ENCODE assay signal across 9 mouse cellular contexts in genomic region chr5:25752862-25753261, GRCm38 (mm10). TPM values are rescaled to one million over a fixed set of nuclear protein-coding genes. Genes with fewer than 3 reads are reported as not detected.
DNase-seq lines count a peak whose midpoint lies in the region; ATAC-seq and TF ChIP-seq lines count a peak whose summit lies in the region.
"Had no signal": no experiment of that assay in that cellular context is flagged by ENCODE, and none has a peak within 500 bp of the region (broad histone marks: within the 10 kb centered on the region; RNA-seq: fewer than 3 reads in every experiment).

No protein-coding gene starts in this region.

- H3K4me2 ChIP-seq in stomach, postnatal 0 days (replicated peaks; ENCODE audit: low read depth) = no peak overlapping the region
- H3K4me2 ChIP-seq in intestine, embryonic 15.5 days (replicated peaks) = no peak overlapping the region
- H3K4me2 ChIP-seq: neural tube, embryonic 13.5 days had no signal

- no peak overlapping the region for H3K27ac ChIP-seq in stomach, postnatal 0 days (replicated peaks)
- H3K27ac ChIP-seq in intestine, embryonic 15.5 days = no peak overlapping the region
- H3K27ac ChIP-seq: neural tube, embryonic 13.5 days had no signal

- no peaks in the 10 kb centered on the region for H3K9me3 ChIP-seq in stomach, postnatal 0 days (ENCODE audit: control insufficient read depth, low read length)
- no peaks in the 10 kb centered on the region for H3K9me3 ChIP-seq in intestine, embryonic 15.5 days
- H3K9me3 ChIP-seq: G1E; neural tube, embryonic 13.5 days had no signal

- TF ChIP-seq EP300 in stomach, postnatal 0 days (optimal IDR thresholded peaks at IDR 0.05) = no peak

- WGBS in stomach, postnatal 0 days = 56% methylated on average over 5 of the region's 5 CpGs
- WGBS in intestine, embryonic 15.5 days = 71% methylated on average over 5 of the region's 5 CpGs

- no peak for TF ChIP-seq CTCF in stomach, postnatal 0 days (IDR thresholded peaks at IDR 0.05; ENCODE audit: low read depth)

- H3K4me1 ChIP-seq in stomach, postnatal 0 days (replicated peaks; ENCODE audit: control insufficient read depth, insufficient read depth) = 0 out of 2 replicates have a peak, but pooled peaks cover 3% of the 10 kb centered on the region
- H3K4me1 ChIP-seq in intestine, embryonic 15.5 days (replicated peaks) = peaks cover 5% of the 10 kb centered on the region; the same call in 1 of the 2 replicates

- peak; percentile 57; the same call in 1 of the 2 replicates for ATAC-seq in stomach, postnatal 0 days (ENCODE audit: low FRiP score, low TSS enrichment)
- ATAC-seq in intestine, embryonic 15.5 days = no peak

- H3K27me3 ChIP-seq in stomach, postnatal 0 days (ENCODE audit: control insufficient read depth, insufficient read depth, low read length) = no peaks in the 10 kb centered on the region
- H3K27me3 ChIP-seq in intestine, embryonic 15.5 days (replicated peaks) = no peaks in the 10 kb centered on the region
- H3K27me3 ChIP-seq: neural tube, embryonic 13.5 days had no signal

- DNase-seq in heart, adult 11 months = peak; percentile 95
- no peak for DNase-seq in heart, postnatal 4 days
- peak; percentile 50 to 51 for DNase-seq in right cerebral cortex, postnatal 10 days (ENCODE audit: low spot score in 2 of 2)
- DNase-seq in right cerebral cortex, adult 2 months (ENCODE audit: low spot score in 2 of 2) = no peak
- peak; percentile 48 to 54 for DNase-seq in heart, adult 9 months (ENCODE audit: low spot score in 2 of 2)
- DNase-seq in stomach, postnatal 0 days (ENCODE audit: low spot score) = no peak

- no peak overlapping the region for H3K9ac ChIP-seq in stomach, postnatal 0 days (ENCODE audit: low read length)
- no peak overlapping the region for H3K9ac ChIP-seq in intestine, embryonic 15.5 days
- H3K9ac ChIP-seq: neural tube, embryonic 13.5 days had no signal

- no peak overlapping the region for H3K4me3 ChIP-seq in stomach, postnatal 0 days (ENCODE audit: low read depth, low read length)
- no peak overlapping the region for H3K4me3 ChIP-seq in intestine, embryonic 15.5 days (replicated peaks)
- H3K4me3 ChIP-seq: neural tube, embryonic 13.5 days had no signal

- no peaks in the 10 kb centered on the region for H3K36me3 ChIP-seq in stomach, postnatal 0 days (ENCODE audit: control insufficient read depth, insufficient read depth, low read length)
- H3K36me3 ChIP-seq in intestine, embryonic 15.5 days = no peaks in the 10 kb centered on the region
- H3K36me3 ChIP-seq: G1E; neural tube, embryonic 13.5 days had no signal

RNA-seq across cellular contexts. Expression of gene Actr3b, which starts 6.9 kb away (rescaled TPM):
- 10 to 100 TPM; 18.2 to 20.3 TPM for total RNA-seq in heart, postnatal 4 days (2021)
- polyA plus RNA-seq in stomach, postnatal 0 days (2015; fragmentation: Nextera tagmentation; extraction: Ambion mirVana) = 4.8 and 6.3 TPM in 2 replicates
- 2.7 and 3.1 TPM in 2 replicates for polyA plus RNA-seq in intestine, embryonic 15.5 days (2015; fragmentation: Nextera tagmentation; extraction: Ambion mirVana)

RNA-seq across cellular contexts. Expression of gene Xrcc2, which starts 47.2 kb away (rescaled TPM):
- total RNA-seq in heart, postnatal 4 days (2021) = 10 to 100 TPM in 1 of 2 experiments, 1 to 10 TPM in 1; 9.5 to 10.2 TPM
- 2.1 and 2.3 TPM in 2 replicates for polyA plus RNA-seq in stomach, postnatal 0 days (2015; fragmentation: Nextera tagmentation; extraction: Ambion mirVana)
- polyA plus RNA-seq in intestine, embryonic 15.5 days (2015; fragmentation: Nextera tagmentation; extraction: Ambion mirVana) = 5.9 and 6.2 TPM in 2 replicates

Comparison
In these comparisons a context has a peak if more than half of its experiments do, and no peak if none do; other contexts are left out.
1. DNase-seq: peak in heart, adult 11 months (single experiment), right cerebral cortex, postnatal 10 days (2 of 2) and heart, adult 9 months (2 of 2); none in heart, postnatal 4 days (single experiment), right cerebral cortex, adult 2 months (0 of 2) and stomach, postnatal 0 days (single experiment).